Mouse (Mus musculus): Measurements from ENCODE around the gene Gm37240. TPM values are rescaled to one million over a fixed set of nuclear protein-coding genes. Genes with fewer than 3 reads are reported as not detected.

Gm37240 gene
- polyA plus RNA-seq, 1 experiment from 2014 or later, result 3.3 TPM

- no peaks in the 10 kb centered on the region for H3K36me3 ChIP-seq (ENCODE audit: control insufficient read depth, insufficient read depth)
- H3K4me3 ChIP-seq (ENCODE audit: low read depth, low read length), result no peak overlapping the region
- H3K9ac ChIP-seq (ENCODE audit: low read depth, low read length), result no peak overlapping the region
- no peak for ATAC-seq
- no peaks in the 10 kb centered on the region for H3K9me3 ChIP-seq (ENCODE audit: control insufficient read depth)
- 75% methylated on average over 3 of the region's 3 CpGs for WGBS
- no peak for TF ChIP-seq CTCF (IDR thresholded peaks at IDR 0.05; ENCODE audit: low read depth)
- H3K27ac ChIP-seq (ENCODE audit: low read depth, low read length), result no peak overlapping the region
- no peaks in the 10 kb centered on the region for H3K27me3 ChIP-seq (replicated peaks; ENCODE audit: control insufficient read depth, insufficient read depth, low read length)
- no peaks in the 10 kb centered on the region for H3K4me1 ChIP-seq (replicated peaks; ENCODE audit: control insufficient read depth, insufficient read depth, low read length)
- H3K4me2 ChIP-seq (replicated peaks; ENCODE audit: low read depth), result no peak overlapping the region
Observed at GRCm38 (mm10) chr3:85485536-85486190, 401.7 kb downstream of the Gm37240 start.

DNA sequence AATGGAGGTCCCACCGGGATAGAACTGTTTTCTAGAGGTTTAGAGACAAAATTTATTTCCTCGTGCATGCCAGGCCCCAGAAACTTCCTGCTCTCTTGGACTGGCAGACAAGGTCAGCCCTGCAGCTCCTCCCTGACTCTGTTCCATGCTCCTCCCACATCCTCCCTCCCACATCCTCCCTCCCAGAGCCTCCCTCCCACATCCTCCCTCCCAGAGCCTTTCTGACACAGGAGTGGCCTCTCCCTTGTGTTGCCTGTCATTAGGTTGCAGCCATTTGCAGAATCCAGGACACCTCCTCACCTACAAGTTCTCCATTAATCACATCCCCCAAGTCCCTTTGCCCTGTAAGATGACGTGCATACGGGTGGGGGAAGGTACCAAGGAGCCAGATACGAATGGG lies 404.7 kb downstream of the Gm37240 start:
- Histone ChIP-seq H3K27ac (ENCODE audit: low read depth, low read length) (no peak overlapping the region), H3K4me2 (replicated peaks; ENCODE audit: low read depth) (no peak overlapping the region), H3K4me3 (ENCODE audit: low read depth, low read length) (no peak overlapping the region), H3K4me1 (replicated peaks; ENCODE audit: control insufficient read depth, insufficient read depth, low read length) (no peaks in the 10 kb centered on the region), H3K9ac (ENCODE audit: low read depth, low read length) (no peak overlapping the region), H3K27me3 (replicated peaks; ENCODE audit: control insufficient read depth, insufficient read depth, low read length) (no peaks in the 10 kb centered on the region), H3K36me3 (ENCODE audit: control insufficient read depth, insufficient read depth) (no peaks in the 10 kb centered on the region), H3K9me3 (ENCODE audit: control insufficient read depth) (no peaks in the 10 kb centered on the region)
- ATAC-seq, result 0 out of 2 replicates have a peak, but pooled peaks have one; percentile 41
- WGBS, result 30% methylated on average over 5 of the region's 5 CpGs
- TF ChIP-seq CTCF (IDR thresholded peaks at IDR 0.05; ENCODE audit: low read depth), result no peak

DNA sequence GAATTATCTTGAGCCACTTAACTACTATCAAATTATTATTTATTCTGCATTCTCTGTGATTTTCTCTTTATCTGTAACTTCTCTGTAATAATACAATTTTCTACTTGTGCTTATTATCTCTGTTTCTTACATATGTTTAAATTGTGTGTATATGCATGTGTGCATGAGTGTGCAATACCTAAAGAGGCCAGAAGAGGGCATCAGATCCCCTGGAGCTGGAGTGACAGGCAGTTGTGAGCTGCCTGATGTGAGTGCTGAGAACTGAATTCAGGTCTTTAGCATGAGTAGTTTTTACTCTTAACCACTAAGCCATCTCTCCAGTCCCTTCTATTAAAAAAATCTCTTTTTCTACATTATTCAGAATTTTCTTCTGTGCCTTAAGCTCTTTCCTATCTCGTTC lies 406.7 kb downstream of the Gm37240 start:
- ATAC-seq, result no peak
- no peaks in the 10 kb centered on the region for H3K27me3 ChIP-seq (replicated peaks; ENCODE audit: control insufficient read depth, insufficient read depth, low read length)
- no peaks in the 10 kb centered on the region for H3K36me3 ChIP-seq (ENCODE audit: control insufficient read depth, insufficient read depth)
- no peaks in the 10 kb centered on the region for H3K4me1 ChIP-seq (replicated peaks; ENCODE audit: control insufficient read depth, insufficient read depth, low read length)
- H3K27ac ChIP-seq (ENCODE audit: low read depth, low read length), result no peak overlapping the region
- no peak overlapping the region for H3K4me2 ChIP-seq (replicated peaks; ENCODE audit: low read depth)
- TF ChIP-seq CTCF (IDR thresholded peaks at IDR 0.05; ENCODE audit: low read depth), result peak; percentile 42
- no peak overlapping the region for H3K4me3 ChIP-seq (ENCODE audit: low read depth, low read length)
- no peaks in the 10 kb centered on the region for H3K9me3 ChIP-seq (ENCODE audit: control insufficient read depth)
- H3K9ac ChIP-seq (ENCODE audit: low read depth, low read length), result no peak overlapping the region
- WGBS, result 87% methylated on average over 1 of the region's 1 CpGs

DNA sequence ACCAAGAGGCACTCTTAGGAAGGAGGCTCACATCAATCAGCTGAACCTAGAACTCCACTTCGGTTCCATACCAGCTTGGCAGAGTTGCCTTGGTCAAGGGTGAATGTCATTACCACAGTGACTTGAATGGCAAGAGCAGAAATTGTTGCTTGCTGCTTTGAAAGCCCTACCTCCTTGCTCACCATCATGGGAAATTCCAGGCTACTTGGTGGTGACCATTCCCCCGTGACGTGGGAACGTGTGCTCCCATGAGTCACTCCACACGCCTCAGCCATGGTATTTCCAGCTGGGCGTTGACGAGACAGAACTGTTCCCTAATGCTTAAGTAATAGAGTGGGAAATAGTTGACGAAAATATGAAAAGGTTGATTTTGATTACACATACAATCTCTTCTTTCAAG lies 408.6 kb downstream of the Gm37240 start:
- no peak for TF ChIP-seq CTCF (IDR thresholded peaks at IDR 0.05; ENCODE audit: low read depth)
- Histone ChIP-seq H3K4me2 (replicated peaks; ENCODE audit: low read depth) (no peak overlapping the region), H3K27me3 (replicated peaks; ENCODE audit: control insufficient read depth, insufficient read depth, low read length) (no peaks in the 10 kb centered on the region), H3K27ac (ENCODE audit: low read depth, low read length) (no peak overlapping the region), H3K4me1 (replicated peaks; ENCODE audit: control insufficient read depth, insufficient read depth, low read length) (no peaks in the 10 kb centered on the region), H3K9me3 (ENCODE audit: control insufficient read depth) (no peaks in the 10 kb centered on the region), H3K36me3 (ENCODE audit: control insufficient read depth, insufficient read depth) (no peaks in the 10 kb centered on the region), H3K9ac (ENCODE audit: low read depth, low read length) (no peak overlapping the region), H3K4me3 (ENCODE audit: low read depth, low read length) (no peak overlapping the region)
- no peak for ATAC-seq
- 92% methylated on average over 8 of the region's 8 CpGs for WGBS

GRCm38 (mm10) chr3:85469711-85470110 lies 417.6 kb downstream of the Gm37240 start:
- Histone ChIP-seq H3K27ac (ENCODE audit: low read depth, low read length) (no peak overlapping the region), H3K4me2 (replicated peaks; ENCODE audit: low read depth) (no peak overlapping the region), H3K27me3 (replicated peaks; ENCODE audit: control insufficient read depth, insufficient read depth, low read length) (no peaks in the 10 kb centered on the region), H3K4me1 (replicated peaks; ENCODE audit: control insufficient read depth, insufficient read depth, low read length) (no peaks in the 10 kb centered on the region), H3K4me3 (ENCODE audit: low read depth, low read length) (no peak overlapping the region), H3K9ac (ENCODE audit: low read depth, low read length) (no peak overlapping the region), H3K36me3 (ENCODE audit: control insufficient read depth, insufficient read depth) (no peaks in the 10 kb centered on the region), H3K9me3 (ENCODE audit: control insufficient read depth) (no peaks in the 10 kb centered on the region)
- no peak for TF ChIP-seq CTCF (IDR thresholded peaks at IDR 0.05; ENCODE audit: low read depth)
- WGBS, result 75% methylated on average over 6 of the region's 6 CpGs
- ATAC-seq, result no peak

DNA sequence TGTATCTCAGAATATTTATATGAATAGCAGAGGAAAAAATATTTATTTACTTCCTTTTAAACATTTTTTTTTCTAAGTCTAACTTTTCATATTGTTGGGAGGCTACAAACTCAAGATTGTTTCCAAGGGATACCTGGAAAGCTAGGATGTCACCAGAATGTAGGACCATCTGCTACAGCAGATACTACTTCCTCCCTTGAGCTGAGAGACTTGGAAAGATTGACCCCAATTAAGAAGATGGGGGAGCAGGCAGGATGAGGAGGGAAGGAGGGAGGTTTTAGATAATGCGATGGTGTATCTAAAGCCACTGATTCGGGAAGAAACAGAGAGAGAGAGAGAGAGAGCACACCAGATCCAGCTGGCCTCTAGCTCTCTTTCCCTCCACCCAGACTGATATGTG lies 418.3 kb downstream of the Gm37240 start:
- no peak for ATAC-seq
- no peak overlapping the region for H3K4me3 ChIP-seq (ENCODE audit: low read depth, low read length)
- TF ChIP-seq CTCF (IDR thresholded peaks at IDR 0.05; ENCODE audit: low read depth), result no peak
- no peaks in the 10 kb centered on the region for H3K4me1 ChIP-seq (replicated peaks; ENCODE audit: control insufficient read depth, insufficient read depth, low read length)
- H3K27ac ChIP-seq (ENCODE audit: low read depth, low read length), result no peak overlapping the region
- no peak overlapping the region for H3K4me2 ChIP-seq (replicated peaks; ENCODE audit: low read depth)
- H3K36me3 ChIP-seq (ENCODE audit: control insufficient read depth, insufficient read depth), result no peaks in the 10 kb centered on the region
- no peaks in the 10 kb centered on the region for H3K9me3 ChIP-seq (ENCODE audit: control insufficient read depth)
- H3K27me3 ChIP-seq (replicated peaks; ENCODE audit: control insufficient read depth, insufficient read depth, low read length), result no peaks in the 10 kb centered on the region
- 82% methylated on average over 2 of the region's 2 CpGs for WGBS
- H3K9ac ChIP-seq (ENCODE audit: low read depth, low read length), result no peak overlapping the region

Data from intestine, postnatal 0 days (tissue).